Mouse (Mus musculus) heart, embryonic 14.5 days (tissue): ENCODE data around the gene Comtd1. TPM values are rescaled to one million over a fixed set of nuclear protein-coding genes. Genes with fewer than 3 reads are reported as not detected.

Experiments
- ATAC-seq: fragments of 200-750 bp; cut with Nextera tagmentation; 2 replicates; pipeline ENCODE4 v1.8.0; 2017; ENCODE audit warnings: low read depth, moderate TSS enrichment; ENCODE audit not compliant: insufficient number of reproducible peaks, insufficient read depth, low FRiP score
- H3K27ac ChIP-seq, 2 experiments: fragments of 200-500 bp in 1 of 2; fragments of 300-500 bp in 1 of 2; sonication (generic) in 1 of 2; replicated peaks in 1 of 2; 2 replicates each; pipeline ENCODE4 v1.5.1; 2012 to 2014; ENCODE audit warnings: low read depth in 2 of 2, low read length in 2 of 2, control low read depth in 1 of 2, mild to moderate bottlenecking in 1 of 2, mixed read lengths in 1 of 2; ENCODE audit not compliant: control insufficient read depth in 1 of 2, insufficient read depth in 1 of 2
- H3K27me3 ChIP-seq: fragments of 300-500 bp; sonication (generic); 2 replicates; pipeline ENCODE4 v1.6.1; 2014; ENCODE audit warnings: mild to moderate bottlenecking, low read length, control low read depth; ENCODE audit not compliant: control insufficient read depth, insufficient read depth
- H3K36me3 ChIP-seq: fragments of 300-500 bp; sonication (generic); 2 replicates; pipeline ENCODE4 v1.6.1; 2014; ENCODE audit warnings: mild to moderate bottlenecking, control low read depth, low read length, mixed read lengths; ENCODE audit not compliant: control insufficient read depth, insufficient read depth
- H3K4me1 ChIP-seq, 2 experiments: fragments of 200-500 bp in 1 of 2; fragments of 300-500 bp in 1 of 2; sonication (generic) in 1 of 2; 2 replicates each; pipeline ENCODE4 v1.6.1; 2012 to 2014; ENCODE audit warnings: low read length in 2 of 2, control low read depth in 1 of 2, mixed read lengths in 1 of 2; ENCODE audit not compliant: control insufficient read depth in 2 of 2, insufficient read depth in 2 of 2
- H3K4me2 ChIP-seq: fragments of 300-500 bp; sonication (generic); 2 replicates; pipeline ENCODE4 v1.6.1; 2014; ENCODE audit warnings: mild to moderate bottlenecking, low read length
- H3K4me3 ChIP-seq, 2 experiments: fragments of 200-500 bp in 1 of 2; fragments of 300-500 bp in 1 of 2; sonication (generic) in 1 of 2; 2 replicates each; pipeline ENCODE4 v1.5.1; 2012 to 2014; ENCODE audit warnings: low read length in 2 of 2, mild to moderate bottlenecking in 2 of 2, control low read depth in 1 of 2, low read depth in 1 of 2, moderate library complexity in 1 of 2; ENCODE audit not compliant: control insufficient read depth in 1 of 2, insufficient read depth in 1 of 2
- H3K9ac ChIP-seq: fragments of 300-500 bp; sonication (generic); 2 replicates; pipeline ENCODE4 v1.6.1; 2014; ENCODE audit warnings: mild to moderate bottlenecking, low read length
- H3K9me3 ChIP-seq: fragments of 300-500 bp; sonication (generic); 2 replicates; pipeline ENCODE4 v1.6.1; 2016; ENCODE audit warnings: low read length, control low read depth; ENCODE audit not compliant: control insufficient read depth
- WGBS: fragments of 180-500 bp; shearing (Covaris S2); extraction: QIAGEN DNeasy Blood & Tissue Kit; methylation state at CpG from one replicate; pipeline ENCODE4 v1.1.7; 2014; 5-methylcytosine and 5-hydroxymethylcytosine counted together
- polyA plus RNA-seq: library from polyadenylated mRNA; unstranded; fragments of >200 nt; fragmentation: Nextera tagmentation; extraction: Ambion mirVana; gene quantifications from 2 replicates; pipeline ENCODE4 v1.2.1, GENCODE M21; 2014

Comtd1 gene
- polyA plus RNA-seq, 1 experiment from 2014 or later, result 41.0 TPM

- ATAC-seq, result no peak
- Histone ChIP-seq H3K4me2 (no peak overlapping the region), H3K9me3 (no peaks in the 10 kb centered on the region), H3K27me3 (no peaks in the 10 kb centered on the region), H3K27ac (no peak overlapping the region), H3K36me3 (no peaks in the 10 kb centered on the region), H3K4me1 (peaks cover 8 to 19% of the 10 kb centered on the region in 2 experiments; a peak in 3 of 4 replicates), H3K9ac (no peak overlapping the region), H3K4me3 (no peak overlapping the region)
- 87% methylated on average over 4 of the region's 4 CpGs for WGBS
Measured at GRCm38 (mm10) chr14:21811301-21811700, 37.5 kb downstream of the Comtd1 start.

GRCm38 (mm10) chr14:21809418-21809817, 39.4 kb downstream of the Comtd1 start:
- ATAC-seq, result no peak
- Histone ChIP-seq H3K4me2 (no peak overlapping the region), H3K27ac (no peak overlapping the region), H3K4me1 (peaks cover 8 to 18% of the 10 kb centered on the region in 2 experiments; a peak in 3 of 4 replicates), H3K36me3 (no peaks in the 10 kb centered on the region), H3K9me3 (no peaks in the 10 kb centered on the region), H3K9ac (no peak overlapping the region), H3K27me3 (no peaks in the 10 kb centered on the region), H3K4me3 (no peak overlapping the region)
- 91% methylated on average over 2 of the region's 2 CpGs for WGBS

GRCm38 (mm10) chr14:21808208-21808922, 40.4 kb downstream of the Comtd1 start:
- no peak for ATAC-seq
- no peak overlapping the region for H3K9ac ChIP-seq
- no peak overlapping the region for H3K4me3 ChIP-seq
- H3K4me2 ChIP-seq, result no peak overlapping the region
- H3K27ac ChIP-seq, result no peak overlapping the region
- peaks cover 6 to 12% of the 10 kb centered on the region in 2 experiments; a peak in 3 of 4 replicates for H3K4me1 ChIP-seq
- no peaks in the 10 kb centered on the region for H3K27me3 ChIP-seq
- 84% methylated on average over 8 of the region's 8 CpGs for WGBS
- no peaks in the 10 kb centered on the region for H3K9me3 ChIP-seq
- H3K36me3 ChIP-seq, result no peaks in the 10 kb centered on the region

GRCm38 (mm10) chr14:21806631-21807160, 42.1 kb downstream of the Comtd1 start:
- no peak overlapping the region for H3K27ac ChIP-seq

GRCm38 (mm10) chr14:21806203-21806602, 42.6 kb downstream of the Comtd1 start:
- no peak overlapping the region for H3K4me3 ChIP-seq
- H3K27ac ChIP-seq, result no peak overlapping the region
- no peak overlapping the region for H3K9ac ChIP-seq
- H3K4me2 ChIP-seq, result no peak overlapping the region
- peaks cover 0 to 6% of the 10 kb centered on the region in 2 experiments; a peak in 1 of 4 replicates for H3K4me1 ChIP-seq
- no peaks in the 10 kb centered on the region for H3K9me3 ChIP-seq
- H3K36me3 ChIP-seq, result no peaks in the 10 kb centered on the region
- WGBS, result 65% methylated on average over 2 of the region's 2 CpGs
- no peak for ATAC-seq
- no peaks in the 10 kb centered on the region for H3K27me3 ChIP-seq

More at GRCm38 (mm10) chr14:21806631-21807160, 42.1 kb downstream of the Comtd1 start:
- no peak for ATAC-seq
- Histone ChIP-seq H3K9me3 (no peaks in the 10 kb centered on the region), H3K36me3 (no peaks in the 10 kb centered on the region), H3K9ac (no peak overlapping the region), H3K4me2 (no peak overlapping the region), H3K4me3 (no peak overlapping the region), H3K27me3 (no peaks in the 10 kb centered on the region), H3K4me1 (peaks cover 0 to 6% of the 10 kb centered on the region in 2 experiments; a peak in 1 of 4 replicates)
- 59% methylated on average over 3 of the region's 3 CpGs for WGBS

DNA sequence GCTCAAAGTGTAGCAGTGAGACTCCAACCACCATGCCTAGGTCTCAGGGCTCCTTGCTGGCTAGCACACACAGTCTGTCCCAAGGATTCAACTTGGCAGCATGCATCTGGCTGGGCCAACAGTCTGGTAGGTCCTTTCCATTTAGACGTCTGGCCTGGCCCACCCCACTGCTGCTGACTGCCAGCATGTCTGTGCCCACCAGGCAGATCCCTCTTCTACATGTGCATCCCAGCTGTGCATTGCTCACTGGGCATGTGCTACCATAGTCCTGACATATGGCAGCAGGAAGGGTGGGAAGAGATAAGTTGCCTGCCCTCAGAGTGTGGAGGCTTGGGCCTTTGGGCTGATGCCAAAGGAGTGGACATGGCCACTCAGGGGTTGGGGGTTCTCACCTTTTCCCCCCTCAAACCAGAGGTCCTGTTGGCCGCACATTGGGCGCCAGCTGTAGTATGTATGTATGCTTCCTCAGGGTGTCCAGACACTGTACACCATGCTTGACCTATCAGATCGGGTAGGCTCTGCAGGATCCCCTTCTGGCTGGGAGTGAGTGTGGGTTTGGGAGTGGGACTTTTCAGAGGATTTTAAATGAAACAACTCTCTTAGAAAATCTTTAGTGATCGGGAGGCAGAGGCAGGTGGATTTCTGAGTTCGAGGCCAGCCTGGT, 46.1 kb downstream of the Comtd1 start:
- Histone ChIP-seq H3K27ac (no peak overlapping the region), H3K36me3 (peaks cover 22% of the 10 kb centered on the region; the same call in 1 of the 2 replicates), H3K27me3 (no peaks in the 10 kb centered on the region), H3K4me3 (no peak overlapping the region), H3K4me2 (no peak overlapping the region), H3K9ac (no peak overlapping the region), H3K4me1 (peaks cover 0 to 6% of the 10 kb centered on the region in 2 experiments; a peak in 1 of 4 replicates), H3K9me3 (no peaks in the 10 kb centered on the region)
- 91% methylated on average over 6 of the region's 6 CpGs for WGBS
- peak; percentile 31; the same call in 1 of the 2 replicates for ATAC-seq

- ATAC-seq, result no peak
- Histone ChIP-seq H3K4me3 (no peak overlapping the region), H3K27me3 (no peaks in the 10 kb centered on the region), H3K9me3 (no peaks in the 10 kb centered on the region), H3K27ac (no peak overlapping the region), H3K9ac (no peak overlapping the region), H3K4me2 (no peak overlapping the region), H3K36me3 (peaks cover 22% of the 10 kb centered on the region; the same call in 1 of the 2 replicates), H3K4me1 (peaks cover 0 to 3% of the 10 kb centered on the region in 2 experiments; a peak in 1 of 4 replicates)
- 69% methylated on average over 7 of the region's 7 CpGs for WGBS
Measured at GRCm38 (mm10) chr14:21801624-21802023, 47.2 kb downstream of the Comtd1 start.
